Comparison of ENCODE assay signal across 8 mouse cellular contexts in genomic region chr15:37165887-37166507, GRCm38 (mm10).
DNase-seq lines count a peak whose midpoint lies in the region; ATAC-seq lines count a peak whose summit lies in the region.

No protein-coding gene starts in this region.

- no peak overlapping the region for H3K27ac ChIP-seq in embryonic facial prominence, embryonic 11.5 days (replicated peaks; ENCODE audit: low read depth, low read length)
- H3K27ac ChIP-seq in kidney, embryonic 16.5 days (ENCODE audit: low read length), result peak overlapping the region; percentile 27; the same call in 1 of the 2 replicates

- 17% methylated on average over 12 of the region's 12 CpGs for WGBS in embryonic facial prominence, embryonic 11.5 days
- 15% methylated on average over 12 of the region's 12 CpGs for WGBS in kidney, embryonic 16.5 days

- no peak overlapping the region for H3K4me3 ChIP-seq in embryonic facial prominence, embryonic 11.5 days (ENCODE audit: low read depth, low read length)
- H3K4me3 ChIP-seq in kidney, embryonic 16.5 days (ENCODE audit: low read length), result no peak overlapping the region

- intact Hi-C loops in heart, postnatal 25 days (cut with DNase I), result no loop called here

- peak; percentile 7 to 10 for DNase-seq in heart, adult 18-20 months
- no peak for DNase-seq in heart, postnatal 25 days (ENCODE audit: low spot score)
- peak; percentile 4 for DNase-seq in embryonic facial prominence, embryonic 11.5 days (ENCODE audit: low spot score)
- peak; percentile 44 for DNase-seq in lung, postnatal 14 days
- DNase-seq in left cerebral cortex, adult 18-20 months (ENCODE audit: low spot score in 2 of 2), result no peak
- DNase-seq in layer of hippocampus, adult 18-20 months (ENCODE audit: low spot score in 2 of 2), result no peak
- no peak for DNase-seq in urinary bladder, postnatal 36 days (ENCODE audit: low spot score in 2 of 2)

- no peaks in the 10 kb centered on the region for H3K4me1 ChIP-seq in embryonic facial prominence, embryonic 11.5 days (ENCODE audit: control insufficient read depth, insufficient read depth, low read length)
- peaks cover 41% of the 10 kb centered on the region for H3K4me1 ChIP-seq in kidney, embryonic 16.5 days (ENCODE audit: insufficient read depth, low read length)

- H3K27me3 ChIP-seq in embryonic facial prominence, embryonic 11.5 days (ENCODE audit: control insufficient read depth, insufficient read depth, low read length), result no peaks in the 10 kb centered on the region
- no peaks in the 10 kb centered on the region for H3K27me3 ChIP-seq in kidney, embryonic 16.5 days (ENCODE audit: insufficient read depth, low read length)

- no peak overlapping the region for H3K9ac ChIP-seq in embryonic facial prominence, embryonic 11.5 days (replicated peaks; ENCODE audit: low read length)
- peak overlapping the region; percentile 49 for H3K9ac ChIP-seq in kidney, embryonic 16.5 days (replicated peaks; ENCODE audit: low read length)

- no peaks in the 10 kb centered on the region for H3K36me3 ChIP-seq in embryonic facial prominence, embryonic 11.5 days (replicated peaks; ENCODE audit: control insufficient read depth, insufficient read depth, low read depth, low read length)
- no peaks in the 10 kb centered on the region for H3K36me3 ChIP-seq in kidney, embryonic 16.5 days (ENCODE audit: insufficient read depth, low read length)

- no peaks in the 10 kb centered on the region for H3K9me3 ChIP-seq in embryonic facial prominence, embryonic 11.5 days (replicated peaks; ENCODE audit: control insufficient read depth, low read length)
- no peaks in the 10 kb centered on the region for H3K9me3 ChIP-seq in kidney, embryonic 16.5 days (ENCODE audit: low read length)

- H3K4me2 ChIP-seq in embryonic facial prominence, embryonic 11.5 days (ENCODE audit: low read depth, low read length), result no peak overlapping the region
- H3K4me2 ChIP-seq in kidney, embryonic 16.5 days (replicated peaks; ENCODE audit: low read depth, low read length), result peak overlapping the region; percentile 38

- no peak; the same call in 1 of the 2 replicates for ATAC-seq in embryonic facial prominence, embryonic 11.5 days (replicated peaks; ENCODE audit: insufficient number of reproducible peaks, low FRiP score, low TSS enrichment, low read depth)
- ATAC-seq in kidney, embryonic 16.5 days (ENCODE audit: low FRiP score, low TSS enrichment), result peak; percentile 72

Comparison
In these comparisons a context has a peak if more than half of its experiments do, and no peak if none do; other contexts are left out.
1. DNase-seq: peak in heart, adult 18-20 months (2 of 2), embryonic facial prominence, embryonic 11.5 days (single experiment) and lung, postnatal 14 days (single experiment); none in heart, postnatal 25 days (single experiment), left cerebral cortex, adult 18-20 months (0 of 2), layer of hippocampus, adult 18-20 months (0 of 2) and urinary bladder, postnatal 36 days (0 of 2).